Mouse (Mus musculus) limb, embryonic 14.5 days (tissue): Measurements from ENCODE around the gene Exosc9. TPM values are rescaled to one million over a fixed set of nuclear protein-coding genes. Genes with fewer than 3 reads are reported as not detected.

Experiments
- ATAC-seq: fragments of 200-750 bp; cut with Nextera tagmentation; 2 replicates; pipeline ENCODE4 v1.8.0; 2017; ENCODE audit warnings: low read depth, moderate number of reproducible peaks, moderate TSS enrichment; ENCODE audit not compliant: low FRiP score
- DNase-seq: peaks from one replicate; pipeline ENCODE4 v3.0.0-alpha.2; 2015; ENCODE audit warnings: low spot score
- H3K27ac ChIP-seq: fragments of 300-500 bp; sonication (generic); replicated peaks from 2 replicates; pipeline ENCODE4 v1.5.1; 2014; ENCODE audit warnings: low read depth, mild to moderate bottlenecking, low read length, moderate library complexity, mixed read lengths
- H3K27me3 ChIP-seq: fragments of 300-500 bp; sonication (generic); 2 replicates; pipeline ENCODE4 v1.6.1; 2014; ENCODE audit warnings: low read length, mixed read lengths; ENCODE audit not compliant: control insufficient read depth, insufficient read depth
- H3K36me3 ChIP-seq: fragments of 300-500 bp; sonication (generic); 2 replicates; pipeline ENCODE4 v1.6.1; 2014; ENCODE audit warnings: mild to moderate bottlenecking, low read length, moderate library complexity, mixed read lengths; ENCODE audit not compliant: control insufficient read depth, insufficient read depth
- H3K4me1 ChIP-seq: fragments of 300-500 bp; sonication (generic); 2 replicates; pipeline ENCODE4 v1.6.1; 2014; ENCODE audit warnings: antibody characterized with exemption, low read length, mixed read lengths; ENCODE audit not compliant: control insufficient read depth, insufficient read depth
- H3K4me2 ChIP-seq: fragments of 300-500 bp; sonication (generic); replicated peaks from 2 replicates; pipeline ENCODE4 v1.6.1; 2014; ENCODE audit warnings: low read depth, mild to moderate bottlenecking, low read length, moderate library complexity; ENCODE audit not compliant: severe bottlenecking
- H3K4me3 ChIP-seq: fragments of 300-500 bp; sonication (generic); replicated peaks from 2 replicates; pipeline ENCODE4 v1.5.1; 2014; ENCODE audit warnings: low read length
- H3K9ac ChIP-seq: fragments of 300-500 bp; sonication (generic); 2 replicates; pipeline ENCODE4 v1.6.1; 2014; ENCODE audit warnings: mild to moderate bottlenecking, low read depth, low read length, moderate library complexity; ENCODE audit not compliant: severe bottlenecking
- H3K9me3 ChIP-seq: fragments of 300-500 bp; sonication (generic); 2 replicates; pipeline ENCODE4 v1.6.1; 2016; ENCODE audit warnings: low read length; ENCODE audit not compliant: control insufficient read depth
- POLR2A ChIP-seq: fragments of 200-500 bp; IDR thresholded peaks from 2 replicates; pipeline ENCODE4 v1.8.0; 2012; ENCODE audit warnings: inconsistent platforms, mild to moderate bottlenecking, moderate library complexity, borderline replicate concordance; ENCODE audit not compliant: insufficient read depth, insufficient read length; ENCODE audit errors: extremely low read depth
- WGBS: fragments of 180-500 bp; shearing (Covaris S2); extraction: QIAGEN DNeasy Blood & Tissue Kit; methylation state at CpG from one replicate; pipeline ENCODE4 v1.1.7; 2014; 5-methylcytosine and 5-hydroxymethylcytosine counted together
- polyA plus RNA-seq, 2 experiments: library from polyadenylated mRNA; depleted of rRNA in 1 of 2; stranded (reverse) in 1 of 2; unstranded in 1 of 2; fragments of >200 nt; fragmentation: Nextera tagmentation in 1 of 2; extraction: Ambion mirVana in 1 of 2; gene quantifications; 2 replicates each; pipeline versions ENCODE4 v1.2.1 to v1.2.3; 2012 to 2014

The Exosc9 gene
- polyA plus RNA-seq, 2 experiments = 34.8 to 55.0 TPM

- ATAC-seq (no peak), DNase-seq (no peak)
- TF ChIP-seq POLR2A = no peak
- Histone ChIP-seq H3K4me2 (no peak overlapping the region), H3K4me1 (0 out of 2 replicates have a peak, but pooled peaks cover 2% of the 10 kb centered on the region), H3K36me3 (no peaks in the 10 kb centered on the region), H3K4me3 (no peak overlapping the region), H3K27me3 (no peaks in the 10 kb centered on the region), H3K9ac (no peak overlapping the region), H3K27ac (no peak overlapping the region), H3K9me3 (no peaks in the 10 kb centered on the region)
- WGBS = 35% methylated on average over 2 of the region's 2 CpGs
Observed at GRCm38 (mm10) chr3:36531242-36531641, 21.2 kb upstream of the Exosc9 start.

- Histone ChIP-seq H3K36me3 (no peaks in the 10 kb centered on the region), H3K27me3 (no peaks in the 10 kb centered on the region), H3K27ac (no peak overlapping the region), H3K4me3 (peak overlapping the region; percentile 29), H3K9me3 (no peaks in the 10 kb centered on the region), H3K4me2 (peak overlapping the region; percentile 43), H3K9ac (peak overlapping the region; percentile 47), H3K4me1 (0 out of 2 replicates have a peak, but pooled peaks cover 2% of the 10 kb centered on the region)
- 3% methylated on average over 18 of the region's 18 CpGs for WGBS
- ATAC-seq (peak; percentile 55; the same call in 1 of the 2 replicates), DNase-seq (no peak)
- TF ChIP-seq POLR2A = no peak
Observed at GRCm38 (mm10) chr3:36531979-36532542, 20.3 kb upstream of the Exosc9 start.

GRCm38 (mm10) chr3:36532738-36533137, 19.7 kb upstream of the Exosc9 start:
- WGBS = 43% methylated on average over 7 of the region's 7 CpGs
- Histone ChIP-seq H3K4me1 (0 out of 2 replicates have a peak, but pooled peaks cover 2% of the 10 kb centered on the region), H3K27ac (no peak overlapping the region), H3K4me3 (no peak overlapping the region), H3K9me3 (no peaks in the 10 kb centered on the region), H3K9ac (no peak overlapping the region), H3K27me3 (no peaks in the 10 kb centered on the region), H3K36me3 (no peaks in the 10 kb centered on the region), H3K4me2 (no peak overlapping the region; the same call in 1 of the 2 replicates)
- TF ChIP-seq POLR2A = no peak
- DNase-seq (no peak), ATAC-seq (no peak)

GRCm38 (mm10) chr3:36533201-36533672, 19.2 kb upstream of the Exosc9 start:
- DNase-seq (no peak), ATAC-seq (no peak)
- WGBS = 3% methylated on average over 1 of the region's 1 CpGs
- Histone ChIP-seq H3K27me3 (no peaks in the 10 kb centered on the region), H3K27ac (no peak overlapping the region), H3K36me3 (no peaks in the 10 kb centered on the region), H3K4me2 (no peak overlapping the region), H3K9ac (no peak overlapping the region), H3K4me1 (0 out of 2 replicates have a peak, but pooled peaks cover 2% of the 10 kb centered on the region), H3K9me3 (no peaks in the 10 kb centered on the region), H3K4me3 (no peak overlapping the region)
- TF ChIP-seq POLR2A = no peak

GRCm38 (mm10) chr3:36536041-36536440, 16.4 kb upstream of the Exosc9 start:
- ATAC-seq (no peak), DNase-seq (no peak)
- no peaks in the 10 kb centered on the region for H3K36me3 ChIP-seq
- WGBS = 84% methylated on average over 12 of the region's 12 CpGs
- no peak overlapping the region for H3K4me2 ChIP-seq
- H3K9ac ChIP-seq = no peak overlapping the region
- no peak overlapping the region for H3K27ac ChIP-seq
- H3K4me3 ChIP-seq = no peak overlapping the region
- 0 out of 2 replicates have a peak, but pooled peaks cover 2% of the 10 kb centered on the region for H3K4me1 ChIP-seq
- TF ChIP-seq POLR2A = no peak
- no peaks in the 10 kb centered on the region for H3K27me3 ChIP-seq
- no peaks in the 10 kb centered on the region for H3K9me3 ChIP-seq
